ENCODE assay signal across 7 mouse cellular contexts in the genomic region with DNA sequence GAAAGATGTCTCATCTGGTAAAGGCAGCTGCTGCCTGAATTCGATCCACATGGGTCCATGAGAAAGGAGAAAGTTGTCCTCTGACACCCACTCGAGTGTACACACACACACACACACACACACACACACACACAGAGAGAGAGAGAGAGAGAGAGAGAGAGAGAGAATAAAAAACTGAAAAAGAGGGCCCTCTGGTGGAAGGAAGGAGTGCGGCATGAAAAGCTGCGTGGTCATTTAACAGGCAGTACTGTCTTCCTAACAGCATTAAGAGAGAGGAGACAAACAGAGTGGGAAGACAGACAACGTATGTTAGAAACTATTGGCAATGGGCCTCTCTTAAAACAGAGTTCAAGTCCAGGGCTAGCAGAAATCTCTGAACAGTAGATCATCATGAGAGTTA. TPM values are rescaled to one million over a fixed set of nuclear protein-coding genes. Genes with fewer than 3 reads are reported as not detected.
A peak's percentile ranks its signal among the peaks of the same experiment; 100 is the strongest.
DNase-seq lines count a peak whose midpoint lies in the region; ATAC-seq and TF ChIP-seq lines count a peak whose summit lies in the region.

No protein-coding gene starts in this region.

- H3K4me3 ChIP-seq in E14TG2a.4 (replicated peaks; ENCODE audit: low read length): no peak overlapping the region

- H3K9me3 ChIP-seq in E14TG2a.4 (ENCODE audit: low read length): no peaks in the 10 kb centered on the region

- ATAC-seq in neutrophil, adult 5-6 weeks (ENCODE audit: extremely low read depth, insufficient number of reproducible peaks, low FRiP score, poor library complexity, severe bottlenecking): 0 out of 2 replicates have a peak, but pooled peaks have one; percentile 33

- H3K4me1 ChIP-seq in E14TG2a.4 (replicated peaks; ENCODE audit: low read depth, low read length): no peaks in the 10 kb centered on the region

- DNase-seq in kidney, postnatal 14 days: peak; percentile 22
- DNase-seq in kidney, adult 11 months: no peak
- peak; percentile 29 for DNase-seq in c-Kit-positive CD71-positive TER-119-positive erythroid progenitor cells, embryonic 14.5 days (ENCODE audit: low spot score)
- no peak for DNase-seq in cerebellum, adult 18-20 months
- DNase-seq in gastrocnemius, postnatal 10 days: no peak

- TF ChIP-seq CTCF in E14TG2a.4 (conservative IDR thresholded peaks at IDR 0.05; ENCODE audit: low read length): peak; percentile 56

- H3K36me3 ChIP-seq in E14TG2a.4 (ENCODE audit: insufficient read depth, low read length): peaks cover 31% of the 10 kb centered on the region

- H3K27me3 ChIP-seq in E14TG2a.4 (ENCODE audit: insufficient read depth, low read length): no peaks in the 10 kb centered on the region

RNA-seq across cellular contexts. Expression of gene Arl5b, which starts 8.9 kb away (rescaled TPM):
- total RNA-seq in neutrophil, adult 5-6 weeks (2017): 18.0 and 24.6 TPM in 2 replicates
- 10 to 100 TPM; 21.4 to 24.8 TPM for total RNA-seq in gastrocnemius, postnatal 10 days (2021)

RNA-seq across cellular contexts. Expression of gene Nsun6, which starts 14.5 kb away (rescaled TPM):
- 11.5 and 27.2 TPM in 2 replicates for total RNA-seq in neutrophil, adult 5-6 weeks (2017)
- 1 to 10 TPM; 3.3 to 5.0 TPM for total RNA-seq in gastrocnemius, postnatal 10 days (2021)

Comparison
In these comparisons a context has a peak if more than half of its experiments do, and no peak if none do; other contexts are left out.
1. DNase-seq: peak in kidney, postnatal 14 days (single experiment) and c-Kit-positive CD71-positive TER-119-positive erythroid progenitor cells, embryonic 14.5 days (single experiment); none in kidney, adult 11 months (single experiment), cerebellum, adult 18-20 months (0 of 2) and gastrocnemius, postnatal 10 days (single experiment).